8 mouse cellular contexts compared by ENCODE assay signal in genomic region chr5:115564737-115565393, GRCm38 (mm10). TPM values are rescaled to one million over a fixed set of nuclear protein-coding genes. Genes with fewer than 3 reads are reported as not detected.
DNase-seq lines count a peak whose midpoint lies in the region; ATAC-seq and TF ChIP-seq lines count a peak whose summit lies in the region.

TSS of gene Gcn1l1 (plus strand) at chr5:115565254.

- DNase-seq in MEL (ENCODE audit: low read depth, low spot score) = peak; percentile 85
- peak; percentile 82 for DNase-seq in cerebellum, adult 2 months
- DNase-seq in forebrain, postnatal 0 days = peak; percentile 78
- peak; percentile 80 to 85 for DNase-seq in heart, postnatal 36 days
- DNase-seq in layer of hippocampus, adult 2 months (ENCODE audit: low spot score in 2 of 2) = peak; percentile 61 to 68
- DNase-seq in lung, embryonic 14.5 days = peak; percentile 85
- DNase-seq in thymus, adult 18-20 months = peak; percentile 53 to 62

- H3K4me3 ChIP-seq in MEL (ENCODE audit: control insufficient read depth in 1 of 2, insufficient read depth in 1 of 2, low read depth in 2 of 2, low read length in 2 of 2) = peak within 1 kb of the TSS; percentile 92 to 94
- peak within 1 kb of the TSS; percentile 96 for H3K4me3 ChIP-seq in cerebellum, adult 2 months (replicated peaks; ENCODE audit: insufficient read depth, low read depth, low read length)
- peak within 1 kb of the TSS; percentile 84 for H3K4me3 ChIP-seq in forebrain, postnatal 0 days (ENCODE audit: low read depth, low read length)
- H3K4me3 ChIP-seq in layer of hippocampus, adult 2 months = peak within 1 kb of the TSS; percentile 89
- peak within 1 kb of the TSS; percentile 99 for H3K4me3 ChIP-seq in lung, embryonic 14.5 days (ENCODE audit: low read depth, low read length)

- peaks cover 11 to 16% of the 10 kb centered on the region in 2 experiments for H3K36me3 ChIP-seq in MEL (ENCODE audit: control insufficient read depth in 1 of 2, insufficient read depth in 2 of 2, low read length in 2 of 2)
- peaks cover 31% of the 10 kb centered on the region for H3K36me3 ChIP-seq in forebrain, postnatal 0 days (ENCODE audit: insufficient read depth)
- H3K36me3 ChIP-seq in lung, embryonic 14.5 days (ENCODE audit: insufficient read depth) = peaks cover 47% of the 10 kb centered on the region

- TF ChIP-seq CTCF in MEL (IDR thresholded peaks at IDR 0.05 in 2 of 3, conservative IDR thresholded peaks at IDR 0.05 in 1 of 3; ENCODE audit: control insufficient read depth in 1 of 3, insufficient read depth in 1 of 3, low read depth in 2 of 3, low read length in 3 of 3, poor library complexity in 1 of 3, severe bottlenecking in 1 of 3) = peak in 2 of 3 experiments; percentile 57 to 80; a peak in 4 of 6 replicates
- no peak for TF ChIP-seq CTCF in cerebellum, adult 2 months (IDR thresholded peaks at IDR 0.05; ENCODE audit: borderline replicate concordance, insufficient read depth, low read depth, low read length)
- TF ChIP-seq CTCF in forebrain, postnatal 0 days (IDR thresholded peaks at IDR 0.05; ENCODE audit: low read depth) = peak; percentile 57
- TF ChIP-seq CTCF in layer of hippocampus, adult 2 months (conservative IDR thresholded peaks at IDR 0.05) = peak; percentile 63
- no peak; the same call in 1 of the 2 replicates for TF ChIP-seq CTCF in lung, embryonic 14.5 days (IDR thresholded peaks at IDR 0.05; ENCODE audit: low read depth)

- peak within 1 kb of the TSS; percentile 86 for H3K9ac ChIP-seq in MEL (ENCODE audit: control insufficient read depth, low read depth, low read length, poor library complexity, severe bottlenecking)
- H3K9ac ChIP-seq in forebrain, postnatal 0 days = peak within 1 kb of the TSS; percentile 84
- peak within 1 kb of the TSS; percentile 92 for H3K9ac ChIP-seq in lung, embryonic 14.5 days

- H3K27ac ChIP-seq in MEL (ENCODE audit: control insufficient read depth, low read depth, low read length) = peak within 1 kb of the TSS; percentile 46
- H3K27ac ChIP-seq in cerebellum, adult 2 months (ENCODE audit: insufficient read depth, low read length) = peak within 1 kb of the TSS; percentile 80
- peak within 1 kb of the TSS; percentile 78 for H3K27ac ChIP-seq in forebrain, postnatal 0 days (ENCODE audit: low read depth, low read length)
- H3K27ac ChIP-seq in layer of hippocampus, adult 2 months = peak within 1 kb of the TSS; percentile 94
- H3K27ac ChIP-seq in lung, embryonic 14.5 days (ENCODE audit: low read depth) = peak within 1 kb of the TSS; percentile 80

- no peak for TF ChIP-seq EP300 in MEL (IDR thresholded peaks at IDR 0.05; ENCODE audit: low read depth in 1 of 2, low read length in 2 of 2)

- WGBS in cerebellum, adult 2 months = 2% methylated on average over 55 of the region's 55 CpGs
- 4% methylated on average over 30 of the region's 55 CpGs for WGBS in forebrain, postnatal 0 days
- 2% methylated on average over 51 of the region's 55 CpGs for whole genome bisulfite sequencing in lung, embryonic 14.5 days

- peak; percentile 94 for ATAC-seq in forebrain, postnatal 0 days
- ATAC-seq in lung, embryonic 14.5 days (ENCODE audit: insufficient read depth) = peak; percentile 86
- ATAC-seq in neutrophil, adult 5-6 weeks (ENCODE audit: extremely low read depth, insufficient number of reproducible peaks, low FRiP score, poor library complexity, severe bottlenecking) = peak; percentile 48; the same call in 1 of the 2 replicates

- H3K4me2 ChIP-seq in forebrain, postnatal 0 days (ENCODE audit: low read depth) = peak within 1 kb of the TSS; percentile 61
- H3K4me2 ChIP-seq in lung, embryonic 14.5 days = peak within 1 kb of the TSS; percentile 80

- intact Hi-C loops in heart, postnatal 36 days (cut with DNase I) = no loop called here

- peak; percentile 58 to 65; a peak in 3 of 4 replicates for TF ChIP-seq POLR2A in MEL (IDR thresholded peaks at IDR 0.05; ENCODE audit: control insufficient read depth in 1 of 2, insufficient read depth in 1 of 2, low read depth in 1 of 2, low read length in 2 of 2, poor library complexity in 1 of 2)
- TF ChIP-seq POLR2A in cerebellum, adult 2 months (IDR thresholded peaks at IDR 0.05; ENCODE audit: borderline replicate concordance, insufficient read depth, low read length) = peak; percentile 51

- no peak for TF ChIP-seq RAD21 in MEL (IDR thresholded peaks at IDR 0.05; ENCODE audit: low read depth, low read length)

- peaks cover 71% of the 10 kb centered on the region for H3K79me2 ChIP-seq in MEL (ENCODE audit: control insufficient read depth, insufficient read depth, low read length, poor library complexity)

- no peaks in the 10 kb centered on the region for H3K27me3 ChIP-seq in MEL (ENCODE audit: control insufficient read depth in 1 of 2, insufficient read depth in 2 of 2, low read length in 2 of 2)
- H3K27me3 ChIP-seq in cerebellum, adult 2 months (ENCODE audit: control insufficient read depth, insufficient read depth, low read length) = no peaks in the 10 kb centered on the region
- no peaks in the 10 kb centered on the region for H3K27me3 ChIP-seq in forebrain, postnatal 0 days (ENCODE audit: insufficient read depth, low read length)
- no peaks in the 10 kb centered on the region for H3K27me3 ChIP-seq in lung, embryonic 14.5 days (ENCODE audit: insufficient read depth, low read length)

- peaks cover 0 to 7% of the 10 kb centered on the region in 2 experiments; a peak in 2 of 4 replicates for H3K4me1 ChIP-seq in MEL (ENCODE audit: control insufficient read depth in 1 of 2, insufficient read depth in 2 of 2, low read length in 2 of 2)
- peaks cover 15% of the 10 kb centered on the region for H3K4me1 ChIP-seq in cerebellum, adult 2 months (ENCODE audit: control insufficient read depth, insufficient read depth, low read length)
- H3K4me1 ChIP-seq in forebrain, postnatal 0 days (ENCODE audit: insufficient read depth) = peaks cover 15% of the 10 kb centered on the region
- H3K4me1 ChIP-seq in lung, embryonic 14.5 days (ENCODE audit: insufficient read depth) = peaks cover 12% of the 10 kb centered on the region; the same call in 1 of the 2 replicates

- no peaks in the 10 kb centered on the region for H3K9me3 ChIP-seq in MEL (replicated peaks; ENCODE audit: insufficient read depth, low read length)
- no peaks in the 10 kb centered on the region for H3K9me3 ChIP-seq in forebrain, postnatal 0 days (ENCODE audit: low read length)
- H3K9me3 ChIP-seq in lung, embryonic 14.5 days (ENCODE audit: low read depth, low read length) = no peaks in the 10 kb centered on the region

TF ChIP-seq in MEL, 35 proteins besides CTCF, POLR2A, EP300 and RAD21 (continues in another document):
- TF ChIP-seq TBP (IDR thresholded peaks at IDR 0.05; ENCODE audit: low read depth, low read length) (no peak), MYB (IDR thresholded peaks at IDR 0.05; ENCODE audit: low read depth, low read length) (no peak), GATA1 (IDR thresholded peaks at IDR 0.05; ENCODE audit: low read depth, low read length) (no peak), CHD1 (IDR thresholded peaks at IDR 0.05; ENCODE audit: low read depth, low read length) (no peak), HCFC1 (IDR thresholded peaks at IDR 0.05; ENCODE audit: low read depth, low read length) (peak; percentile 90), BHLHE40 (IDR thresholded peaks at IDR 0.05; ENCODE audit: borderline replicate concordance, low read depth, low read length) (no peak), ZMIZ1 (IDR thresholded peaks at IDR 0.05; ENCODE audit: low read depth, low read length) (no peak), MEF2A (IDR thresholded peaks at IDR 0.05; ENCODE audit: extremely low read depth, insufficient replicate concordance, low read depth, low read length, poor library complexity, severe bottlenecking) (peak; percentile 15; the same call in 1 of the 2 replicates), ELF1 (IDR thresholded peaks at IDR 0.05; ENCODE audit: low read depth, low read length) (peak; percentile 78), SIN3A (IDR thresholded peaks at IDR 0.05; ENCODE audit: low read length) (peak; percentile 87), RCOR1 (IDR thresholded peaks at IDR 0.05; ENCODE audit: low read depth, low read length) (peak; percentile 16; the same call in 1 of the 2 replicates), CHD2 (IDR thresholded peaks at IDR 0.05; ENCODE audit: low read length) (no peak), TAL1 (IDR thresholded peaks at IDR 0.05; ENCODE audit: low read length) (no peak), MYC (IDR thresholded peaks at IDR 0.05; ENCODE audit: low read depth, low read length) (peak; percentile 81; the same call in 1 of the 2 replicates), MAX (IDR thresholded peaks at IDR 0.05; ENCODE audit: low read length) (peak; percentile 85), POLR2AphosphoS2 (IDR thresholded peaks at IDR 0.05; ENCODE audit: low read length) (peak; percentile 44; the same call in 1 of the 2 replicates), USF2 (IDR thresholded peaks at IDR 0.05; ENCODE audit: borderline replicate concordance in 1 of 2, insufficient read depth in 1 of 2, low read depth in 1 of 2, low read length in 2 of 2) (no peak), MAFK (IDR thresholded peaks at IDR 0.05; ENCODE audit: borderline replicate concordance, low read depth, low read length) (no peak), ZKSCAN1 (IDR thresholded peaks at IDR 0.05; ENCODE audit: low read depth, low read length) (no peak), ZC3H11A (IDR thresholded peaks at IDR 0.05; ENCODE audit: low read depth, low read length) (no peak), JUND (IDR thresholded peaks at IDR 0.05; ENCODE audit: low read depth, low read length) (no peak), KAT2A (conservative IDR thresholded peaks at IDR 0.05; ENCODE audit: low read depth, low read length) (peak; percentile 77; the same call in 1 of the 2 replicates), POLR2AphosphoS5 (IDR thresholded peaks at IDR 0.05; ENCODE audit: borderline replicate concordance, low read depth, low read length) (no peak), GABPA (IDR thresholded peaks at IDR 0.05; ENCODE audit: low read depth, low read length) (no peak), TCF12 (IDR thresholded peaks at IDR 0.05; ENCODE audit: low read depth, low read length) (peak; percentile 56; the same call in 1 of the 2 replicates), ETS1 (IDR thresholded peaks at IDR 0.05; ENCODE audit: low read depth, low read length) (no peak)

RNA-seq across cellular contexts. Expression of gene Gcn1l1, which starts in this region (rescaled TPM):
- total RNA-seq in MEL (2012; rRNA removed) = 79.7 and 93.8 TPM in 2 replicates
- 100 to 1,000 TPM in 1 of 2 experiments, 10 to 100 TPM in 1; 88.2 to 123 TPM for polyA plus RNA-seq in MEL (2012; ENCODE audit: insufficient read depth in 1 of 2, insufficient read length in 2 of 2, low read depth in 1 of 2, low replicate concordance in 2 of 2, missing spikeins in 1 of 2)
- polyA plus RNA-seq in cerebellum, adult 2 months (2012; rRNA removed) = 39.3 and 40.9 TPM in 2 replicates
- total RNA-seq in forebrain, postnatal 0 days (2014; rRNA removed) = 51.9 and 74.4 TPM in 2 replicates
- 19.4 and 22.4 TPM in 2 replicates for polyA plus RNA-seq in forebrain, postnatal 0 days (2015; fragmentation: Nextera tagmentation; extraction: Ambion mirVana)
- total RNA-seq in heart, postnatal 36 days (2021) = 10 to 100 TPM; 43.1 to 49.5 TPM
- 10 to 100 TPM; 74.5 to 76.7 TPM for total RNA-seq in layer of hippocampus, adult 2 months (2021)
- polyA plus RNA-seq in lung, embryonic 14.5 days (2014; fragmentation: Nextera tagmentation; extraction: Ambion mirVana) = 52.9 and 58.8 TPM in 2 replicates
- 37.0 and 39.8 TPM in 2 replicates for total RNA-seq in neutrophil, adult 5-6 weeks (2017)

Comparison
In these comparisons a context has a peak if more than half of its experiments do, and no peak if none do; other contexts are left out.
1. Peak in every context shown above with its lines: DNase-seq, ATAC-seq, H3K4me3 ChIP-seq and H3K27ac ChIP-seq.
2. CTCF ChIP-seq: peak in MEL (2 of 3), forebrain, postnatal 0 days (single experiment) and layer of hippocampus, adult 2 months (single experiment); none in cerebellum, adult 2 months (single experiment) and lung, embryonic 14.5 days (single experiment).